Mouse (Mus musculus): ENCODE measurements around the gene Smarcc2.

The Smarcc2 gene

GRCm38 (mm10) chr10:128438675-128439279 lies 20.3 kb upstream of the Smarcc2 start:
- in situ Hi-C loops (cut with MboI; ENCODE audit: low pct_unique_long_range_greater_than_20kb in 1 of 2, low sequenced_read_pairs in 2 of 2, unreplicated experiment in 1 of 2): no loop called here

- in situ Hi-C loops (cut with MboI; ENCODE audit: low pct_unique_long_range_greater_than_20kb in 1 of 2, low sequenced_read_pairs in 2 of 2, unreplicated experiment in 1 of 2): no loop called here
Measured at GRCm38 (mm10) chr10:128440407-128440806, 18.6 kb upstream of the Smarcc2 start.

GRCm38 (mm10) chr10:128441324-128442119 lies 17.5 kb upstream of the Smarcc2 start:
- in situ Hi-C loops (cut with MboI; ENCODE audit: low pct_unique_long_range_greater_than_20kb in 1 of 2, low sequenced_read_pairs in 2 of 2, unreplicated experiment in 1 of 2): no loop called here

GRCm38 (mm10) chr10:128442718-128443117 lies 16.3 kb upstream of the Smarcc2 start:
- in situ Hi-C loops (cut with MboI; ENCODE audit: low pct_unique_long_range_greater_than_20kb in 1 of 2, low sequenced_read_pairs in 2 of 2, unreplicated experiment in 1 of 2): no loop called here

- in situ Hi-C loops (cut with MboI; ENCODE audit: low pct_unique_long_range_greater_than_20kb in 1 of 2, low sequenced_read_pairs in 2 of 2, unreplicated experiment in 1 of 2): no loop called here
Measured at GRCm38 (mm10) chr10:128444354-128444753, 14.7 kb upstream of the Smarcc2 start.

GRCm38 (mm10) chr10:128445407-128445806 lies 13.6 kb upstream of the Smarcc2 start:
- in situ Hi-C loops (cut with MboI; ENCODE audit: low pct_unique_long_range_greater_than_20kb in 1 of 2, low sequenced_read_pairs in 2 of 2, unreplicated experiment in 1 of 2): no loop called here

GRCm38 (mm10) chr10:128451014-128451413 lies 8.0 kb upstream of the Smarcc2 start:
- in situ Hi-C loops (cut with MboI; ENCODE audit: low pct_unique_long_range_greater_than_20kb in 1 of 2, low sequenced_read_pairs in 2 of 2, unreplicated experiment in 1 of 2): loop anchor here in 1 of 2 experiments (10.0 kb wide), 1 partner anchor 106 kb away; no protein-coding TSS in a partner anchor

- in situ Hi-C loops (cut with MboI; ENCODE audit: low pct_unique_long_range_greater_than_20kb in 1 of 2, low sequenced_read_pairs in 2 of 2, unreplicated experiment in 1 of 2): loop anchor here in 1 of 2 experiments (10.0 kb wide), 1 partner anchor 110 kb away; no protein-coding TSS in a partner anchor
Measured at GRCm38 (mm10) chr10:128454471-128454870, 4.6 kb upstream of the Smarcc2 start.

- in situ Hi-C loops (cut with MboI; ENCODE audit: low pct_unique_long_range_greater_than_20kb in 1 of 2, low sequenced_read_pairs in 2 of 2, unreplicated experiment in 1 of 2): loop anchor here in 1 of 2 experiments (10.0 kb wide), 1 partner anchor 110 kb away; no protein-coding TSS in a partner anchor
Measured at GRCm38 (mm10) chr10:128455280-128455679, 3.8 kb upstream of the Smarcc2 start.

GRCm38 (mm10) chr10:128457676-128458075 lies 1.4 kb upstream of the Smarcc2 start:
- in situ Hi-C loops (cut with MboI; ENCODE audit: low pct_unique_long_range_greater_than_20kb in 1 of 2, low sequenced_read_pairs in 2 of 2, unreplicated experiment in 1 of 2): loop anchor here in 1 of 2 experiments (10.0 kb wide), 1 partner anchor 113 kb away; no protein-coding TSS in a partner anchor

GRCm38 (mm10) chr10:128458348-128458718 lies 715 bp upstream of the Smarcc2 start:
- in situ Hi-C loops (cut with MboI; ENCODE audit: low pct_unique_long_range_greater_than_20kb in 1 of 2, low sequenced_read_pairs in 2 of 2, unreplicated experiment in 1 of 2): loop anchor here in 1 of 2 experiments (10.0 kb wide), 1 partner anchor 114 kb away; no protein-coding TSS in a partner anchor

- in situ Hi-C loops (cut with MboI; ENCODE audit: low pct_unique_long_range_greater_than_20kb in 1 of 2, low sequenced_read_pairs in 2 of 2, unreplicated experiment in 1 of 2): loop anchor here in 1 of 2 experiments (10.0 kb wide), 1 partner anchor 115 kb away; no protein-coding TSS in a partner anchor
Measured at GRCm38 (mm10) chr10:128459409-128460269, 591 bp downstream of the Smarcc2 start.

GRCm38 (mm10) chr10:128460270-128460630 lies 1.2 kb downstream of the Smarcc2 start:
- in situ Hi-C loops (cut with MboI; ENCODE audit: low pct_unique_long_range_greater_than_20kb in 1 of 2, low sequenced_read_pairs in 2 of 2, unreplicated experiment in 1 of 2): no loop called here

- in situ Hi-C loops (cut with MboI; ENCODE audit: low pct_unique_long_range_greater_than_20kb in 1 of 2, low sequenced_read_pairs in 2 of 2, unreplicated experiment in 1 of 2): no loop called here
Measured at GRCm38 (mm10) chr10:128474366-128474765, 15.3 kb downstream of the Smarcc2 start.

- in situ Hi-C loops (cut with MboI; ENCODE audit: low pct_unique_long_range_greater_than_20kb in 1 of 2, low sequenced_read_pairs in 2 of 2, unreplicated experiment in 1 of 2): no loop called here
Measured at GRCm38 (mm10) chr10:128486370-128486769, 27.3 kb downstream of the Smarcc2 start.

GRCm38 (mm10) chr10:128487861-128488712 lies 29.0 kb downstream of the Smarcc2 start:
- in situ Hi-C loops (cut with MboI; ENCODE audit: low pct_unique_long_range_greater_than_20kb in 1 of 2, low sequenced_read_pairs in 2 of 2, unreplicated experiment in 1 of 2): no loop called here

- in situ Hi-C loops (cut with MboI; ENCODE audit: low pct_unique_long_range_greater_than_20kb in 1 of 2, low sequenced_read_pairs in 2 of 2, unreplicated experiment in 1 of 2): no loop called here
Measured at GRCm38 (mm10) chr10:128488776-128489175, 29.7 kb downstream of the Smarcc2 start.

- in situ Hi-C loops (cut with MboI; ENCODE audit: low pct_unique_long_range_greater_than_20kb in 1 of 2, low sequenced_read_pairs in 2 of 2, unreplicated experiment in 1 of 2): no loop called here
Measured at GRCm38 (mm10) chr10:128489380-128489779, 30.3 kb downstream of the Smarcc2 start.

Measured in mouse embryonic stem cell (cell line).